Mouse (Mus musculus) heart, postnatal 0 days (tissue): ENCODE results near the gene Ccdc61.

Experiments
- CTCF ChIP-seq: IDR thresholded peaks from 2 replicates; pipeline ENCODE4 v1.5.1; 2016; ENCODE audit warnings: antibody characterized with exemption, control low read depth, low read depth
- EP300 ChIP-seq: IDR thresholded peaks from 2 replicates; pipeline ENCODE4 v1.6.1; 2016; ENCODE audit warnings: antibody characterized with exemption, low read depth

DNA sequence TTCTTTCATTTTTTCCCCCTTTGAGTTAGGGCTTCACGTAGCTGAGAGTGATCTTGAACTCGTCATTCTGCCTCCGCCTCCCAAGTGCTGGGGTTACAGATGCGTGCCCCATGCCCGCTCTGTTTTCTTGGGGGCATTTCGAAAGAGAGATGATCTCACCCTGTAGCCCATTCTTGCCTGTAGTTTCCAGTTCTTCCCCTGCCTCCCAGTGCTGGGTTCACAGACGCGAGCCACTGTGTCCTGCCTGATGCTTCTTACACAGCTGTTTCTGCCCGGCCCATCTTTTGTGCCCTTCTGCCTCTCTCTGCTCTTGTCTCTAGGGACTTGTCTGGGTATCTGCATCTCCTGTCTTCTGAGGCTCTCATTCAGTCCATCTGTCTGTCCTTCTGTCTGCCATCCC is 32.6 kb upstream of the Ccdc61 start:
- TF ChIP-seq CTCF, result no peak
- TF ChIP-seq EP300, result no peak
